Mouse (Mus musculus) ES-E14 (cell line): ENCODE data around the gene Slc9a1. TPM values are rescaled to one million over a fixed set of nuclear protein-coding genes. Genes with fewer than 3 reads are reported as not detected.

Source experiments
- DNase-seq: peaks from one replicate; pipeline ENCODE4 v3.0.0-alpha.2; 2013; ENCODE audit warnings: low read depth, low spot score
- H3K27ac ChIP-seq: 2 replicates; pipeline ENCODE4 v1.5.1; 2012; ENCODE audit warnings: low read depth, mild to moderate bottlenecking, low read length, moderate library complexity, mixed read lengths; ENCODE audit not compliant: poor library complexity, insufficient read depth, severe bottlenecking
- H3K36me3 ChIP-seq: 2 replicates; pipeline ENCODE4 v1.6.1; 2012; ENCODE audit warnings: mild to moderate bottlenecking, low read length, moderate library complexity, mixed read lengths; ENCODE audit not compliant: control insufficient read depth, poor library complexity, insufficient read depth, severe bottlenecking
- H3K4me1 ChIP-seq, 2 experiments: fragments of 150-350 bp in 1 of 2; sonication (generic) in 1 of 2; 2 replicates each; pipeline ENCODE4 v1.6.1; 2012; ENCODE audit warnings: low read length in 2 of 2, mild to moderate bottlenecking in 1 of 2, mixed read lengths in 1 of 2; ENCODE audit not compliant: control insufficient read depth in 2 of 2, insufficient read depth in 2 of 2, poor library complexity in 1 of 2
- H3K4me3 ChIP-seq, 2 experiments: fragments of 150-350 bp in 1 of 2; sonication (generic) in 1 of 2; 2 replicates each; pipeline ENCODE4 v1.5.1; 2012; ENCODE audit warnings: low read length in 2 of 2, low read depth in 1 of 2, mild to moderate bottlenecking in 1 of 2, mixed read lengths in 1 of 2; ENCODE audit not compliant: insufficient read depth in 1 of 2, poor library complexity in 1 of 2, severe bottlenecking in 1 of 2
- H3K9ac ChIP-seq: 2 replicates; pipeline ENCODE4 v1.6.1; 2012; ENCODE audit warnings: low read depth, mild to moderate bottlenecking, low read length, mixed read lengths; ENCODE audit not compliant: poor library complexity, insufficient read depth, severe bottlenecking
- H3K9me3 ChIP-seq: fragments of 150-350 bp; sonication (generic); 2 replicates; pipeline ENCODE4 v1.6.1; 2012; ENCODE audit warnings: low read depth, mild to moderate bottlenecking, low read length; ENCODE audit not compliant: control insufficient read depth, insufficient read depth
- CHD2 ChIP-seq: IDR thresholded peaks from 2 replicates; pipeline ENCODE4 v1.6.1; 2014; ENCODE audit warnings: mild to moderate bottlenecking, low read depth, low read length, inconsistent platforms
- MAFK ChIP-seq: IDR thresholded peaks from 2 replicates; pipeline ENCODE4 v1.6.1; 2014; ENCODE audit warnings: mild to moderate bottlenecking, low read depth, low read length, inconsistent platforms; ENCODE audit not compliant: insufficient read depth
- ZNF384 ChIP-seq: IDR thresholded peaks from 2 replicates; pipeline ENCODE4 v1.6.1; 2012; ENCODE audit warnings: low read depth, low read length, inconsistent platforms
- in situ Hi-C, 2 experiments: fragments of 600-800 bp; cut with MboI; formaldehyde crosslinking; loops; one replicate each; pipeline ENCODE4 v1.15.1; 2025; ENCODE audit warnings: low sequenced_read_pairs in 2 of 2, inconsistent platforms in 1 of 2; ENCODE audit not compliant: unreplicated experiment in 2 of 2
- total RNA-seq: library from RNA; depleted of rRNA; stranded (reverse); fragments of 300-350 nt; gene quantifications from 2 replicates; pipeline ENCODE4 v1.2.3, GENCODE M21; 2012; rRNA removed

The Slc9a1 gene
- total RNA-seq, 1 experiment, result 24.9 TPM

DNA sequence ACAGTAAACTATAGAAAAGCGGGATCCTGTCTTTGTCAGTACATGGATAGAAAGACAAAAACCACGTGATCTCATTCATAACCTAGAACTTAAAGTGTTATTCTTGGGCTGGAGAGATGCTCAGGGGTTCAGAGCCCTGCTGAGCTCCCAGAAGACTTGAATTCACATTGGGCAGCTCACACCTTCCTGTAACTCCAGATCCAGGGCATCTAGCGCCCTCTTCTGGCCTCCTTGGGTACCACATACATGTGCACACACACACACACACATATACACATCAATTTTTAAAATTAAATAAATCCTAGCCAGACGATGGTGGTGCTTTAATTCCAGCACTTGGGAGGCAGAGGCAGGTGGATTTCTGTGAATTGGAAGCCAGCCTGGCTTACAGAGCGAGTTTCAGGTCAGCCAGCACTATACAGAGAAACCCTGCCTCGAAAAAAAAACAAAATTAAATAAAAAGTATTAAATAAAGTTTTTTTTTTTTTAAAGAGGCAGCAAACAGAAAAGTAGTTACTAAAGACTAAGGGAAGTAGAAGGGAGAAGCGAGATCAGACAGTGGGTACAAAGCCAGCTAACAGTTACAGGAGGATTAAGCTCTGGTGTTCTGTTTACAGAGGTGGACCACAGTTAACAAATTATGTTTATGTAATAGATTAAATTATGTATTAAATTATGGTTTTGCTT is 101.8 kb downstream of the Slc9a1 start:
- no peaks in the 10 kb centered on the region for H3K36me3 ChIP-seq
- H3K9me3 ChIP-seq, result no peaks in the 10 kb centered on the region
- TF ChIP-seq CHD2 (no peak), MAFK (0 out of 2 replicates have a peak, but pooled peaks have one; percentile 12), ZNF384 (peak; percentile 94)
- H3K27ac ChIP-seq, result no peak overlapping the region
- DNase-seq, result no peak
- in situ Hi-C loops, result no loop called here
- 0 out of 4 replicates have a peak, but pooled peaks cover 0 to 2% of the 10 kb centered on the region in 2 experiments for H3K4me1 ChIP-seq
- H3K4me3 ChIP-seq, result no peak overlapping the region
- no peak overlapping the region for H3K9ac ChIP-seq

Other genes with a start within 250 kb of the Slc9a1 start
- gene Wasf2, start 239.2 kb upstream of the Slc9a1 start, total RNA-seq, result 31.8 and 32.3 TPM in 2 replicates
- gene Cd164l2, start 157.6 kb upstream of the Slc9a1 start, total RNA-seq, result 2.2 and 5.7 TPM in 2 replicates
- 0.85 and 1.5 TPM in 2 replicates for gene Gpr3, start 157.2 kb upstream of the Slc9a1 start, total RNA-seq
- gene Map3k6, start 128.9 kb upstream of the Slc9a1 start, total RNA-seq, result 2.7 and 4.3 TPM in 2 replicates
- 2.0 and 4.4 TPM in 2 replicates for gene Sytl1, start 106.6 kb upstream of the Slc9a1 start, total RNA-seq
- gene Tmem222, start 91.9 kb upstream of the Slc9a1 start, total RNA-seq, result 73.3 and 89.4 TPM in 2 replicates
- gene Wdtc1, start 16.2 kb upstream of the Slc9a1 start, total RNA-seq, result 65.6 and 91.8 TPM in 2 replicates
- 7.5 and 8.5 TPM in 2 replicates for gene Tent5b, start 110.4 kb downstream of the Slc9a1 start, total RNA-seq
- 0.90 and 0.94 TPM in 2 replicates for gene Trnp1, start 128.8 kb downstream of the Slc9a1 start, total RNA-seq
- gene Kdf1, start 149.3 kb downstream of the Slc9a1 start, total RNA-seq, result 3.4 and 4.1 TPM in 2 replicates
- 340 and 358 TPM in 2 replicates for gene Nudc, start 176.3 kb downstream of the Slc9a1 start, total RNA-seq
- 0.31 and 0.32 TPM in 2 replicates for gene Nr0b2, start 183.7 kb downstream of the Slc9a1 start, total RNA-seq
- 14.4 and 19.9 TPM in 2 replicates for gene Gpatch3, start 205.0 kb downstream of the Slc9a1 start, total RNA-seq
- gene Gpn2, start 214.7 kb downstream of the Slc9a1 start, total RNA-seq, result 39.5 and 52.6 TPM in 2 replicates
- 35.8 and 46.6 TPM in 2 replicates for gene Sfn, start 232.5 kb downstream of the Slc9a1 start, total RNA-seq